Mouse (Mus musculus): ENCODE measurements around the gene Hamp2.
"Not testable (repeated sequence)": the region's sequence is repeated elsewhere in the genome, so short reads cannot be mapped to it uniquely, and the experiment has no call there.

GRCm38 (mm10) chr7:30945466-30945865, 21.0 kb upstream of the Hamp2 start:
- not testable (repeated sequence) for TF ChIP-seq CTCF (IDR thresholded peaks at IDR 0.05; ENCODE audit: borderline replicate concordance, insufficient read depth, low read length); POLR2A (IDR thresholded peaks at IDR 0.05; ENCODE audit: low read depth, low read length)
